Mouse (Mus musculus) bone marrow macrophage, adult 2 months (primary cell): ENCODE results near the gene Sstr4.

ENCODE experiments used
- CTCF ChIP-seq: IDR thresholded peaks from 2 replicates; pipeline ENCODE4 v1.5.1; 2012; ENCODE audit warnings: low read depth, mild to moderate bottlenecking, low read length, moderate library complexity
- POLR2A ChIP-seq: IDR thresholded peaks from 2 replicates; pipeline ENCODE4 v1.6.1; 2012; ENCODE audit warnings: mild to moderate bottlenecking, low read depth, low read length, borderline replicate concordance

DNA sequence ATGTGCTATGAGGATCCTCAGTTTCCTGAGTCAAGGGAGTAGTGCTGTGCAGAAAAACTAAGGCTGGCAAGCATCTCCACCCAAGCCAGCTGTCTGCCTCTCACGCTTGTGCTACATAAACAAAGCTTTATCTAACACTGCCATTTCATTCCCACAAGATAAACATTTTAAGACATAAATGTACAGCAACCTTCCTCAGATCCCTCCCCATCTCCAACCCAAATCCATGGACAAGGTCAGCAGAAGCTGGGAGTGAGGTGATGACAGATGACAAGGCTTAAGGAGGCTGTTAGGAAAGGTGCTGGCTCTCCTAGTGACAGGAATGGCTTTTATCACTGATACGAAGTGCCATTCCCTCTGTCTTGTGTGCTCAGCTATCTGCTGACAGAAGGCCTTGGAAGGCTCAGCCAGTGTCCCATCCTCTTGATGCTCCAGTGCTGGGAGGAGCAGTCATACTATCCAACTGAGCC is 21.5 kb upstream of the Sstr4 start:
- TF ChIP-seq CTCF = no peak
- TF ChIP-seq POLR2A = no peak
